Mouse (Mus musculus) lung, postnatal 0 days (tissue): ENCODE data around the gene Mgat5b. TPM values are rescaled to one million over a fixed set of nuclear protein-coding genes. Genes with fewer than 3 reads are reported as not detected.

ENCODE experiments used
- ATAC-seq: fragments of 200-750 bp; cut with Nextera tagmentation; 2 replicates; pipeline ENCODE4 v1.8.0; 2017; ENCODE audit warnings: moderate library complexity
- DNase-seq: peaks from one replicate; pipeline ENCODE4 v3.0.0-alpha.2; 2016; ENCODE audit warnings: low spot score
- H3K27ac ChIP-seq: fragments of 300-500 bp; sonication (generic); 2 replicates; pipeline ENCODE4 v1.5.1; 2014; ENCODE audit warnings: antibody characterized with exemption, mild to moderate bottlenecking, low read length, mixed read lengths
- H3K27me3 ChIP-seq: fragments of 300-500 bp; sonication (generic); replicated peaks from 2 replicates; pipeline ENCODE4 v1.6.1; 2014; ENCODE audit warnings: low read length, mixed read lengths; ENCODE audit not compliant: insufficient read depth
- H3K36me3 ChIP-seq: fragments of 300-500 bp; sonication (generic); 2 replicates; pipeline ENCODE4 v1.6.1; 2014; ENCODE audit warnings: low read length, mixed read lengths; ENCODE audit not compliant: insufficient read depth
- H3K4me1 ChIP-seq: fragments of 300-500 bp; sonication (generic); 2 replicates; pipeline ENCODE4 v1.6.1; 2014; ENCODE audit warnings: antibody characterized with exemption, low read depth, low read length, mixed read lengths; ENCODE audit not compliant: insufficient read depth
- H3K4me2 ChIP-seq: fragments of 300-500 bp; sonication (generic); replicated peaks from 2 replicates; pipeline ENCODE4 v1.6.1; 2014; ENCODE audit warnings: low read depth, mild to moderate bottlenecking, low read length, moderate library complexity, mixed read lengths
- H3K4me3 ChIP-seq: fragments of 300-500 bp; sonication (generic); 2 replicates; pipeline ENCODE4 v1.5.1; 2014; ENCODE audit warnings: low read depth, low read length
- H3K9ac ChIP-seq: fragments of 300-500 bp; sonication (generic); replicated peaks from 2 replicates; pipeline ENCODE4 v1.6.1; 2014; ENCODE audit warnings: low read depth, mild to moderate bottlenecking
- H3K9me3 ChIP-seq: fragments of 300-500 bp; sonication (generic); 2 replicates; pipeline ENCODE4 v1.6.1; 2016; ENCODE audit warnings: low read length, mixed read lengths
- CTCF ChIP-seq: IDR thresholded peaks from 2 replicates; pipeline ENCODE4 v1.5.1; 2016; ENCODE audit warnings: antibody characterized with exemption, mild to moderate bottlenecking
- EP300 ChIP-seq: IDR thresholded peaks from 2 replicates; pipeline ENCODE4 v1.6.1; 2016; ENCODE audit warnings: antibody characterized with exemption, mild to moderate bottlenecking, control low read depth
- WGBS: fragments of 180-500 bp; shearing (Covaris S2); extraction: QIAGEN DNeasy Blood & Tissue Kit; methylation state at CpG from one replicate; pipeline ENCODE4 v1.1.7; 2014; 5-methylcytosine and 5-hydroxymethylcytosine counted together
- polyA plus RNA-seq: library from polyadenylated mRNA; unstranded; fragments of >200 nt; fragmentation: Nextera tagmentation; extraction: Ambion mirVana; gene quantifications from 2 replicates; pipeline ENCODE4 v1.2.1, GENCODE M21; 2015

Gene Mgat5b
- polyA plus RNA-seq, 1 experiment from 2014 or later, result not detected

- Histone ChIP-seq H3K27me3 (0 out of 2 replicates have a peak, but pooled peaks cover under 1% of the 10 kb centered on the region), H3K27ac (no peak overlapping the region), H3K4me1 (no peaks in the 10 kb centered on the region), H3K4me3 (no peak overlapping the region), H3K9me3 (no peaks in the 10 kb centered on the region), H3K4me2 (no peak overlapping the region), H3K9ac (no peak overlapping the region), H3K36me3 (no peaks in the 10 kb centered on the region)
- WGBS, result 38% methylated on average over 7 of the region's 7 CpGs
- DNase-seq, result peak; percentile 11
- no peak for TF ChIP-seq CTCF
- 0 out of 2 replicates have a peak, but pooled peaks have one; percentile 40 for ATAC-seq
Measured at GRCm38 (mm10) chr11:116880839-116881238, 37.8 kb upstream of the Mgat5b start.

DNA sequence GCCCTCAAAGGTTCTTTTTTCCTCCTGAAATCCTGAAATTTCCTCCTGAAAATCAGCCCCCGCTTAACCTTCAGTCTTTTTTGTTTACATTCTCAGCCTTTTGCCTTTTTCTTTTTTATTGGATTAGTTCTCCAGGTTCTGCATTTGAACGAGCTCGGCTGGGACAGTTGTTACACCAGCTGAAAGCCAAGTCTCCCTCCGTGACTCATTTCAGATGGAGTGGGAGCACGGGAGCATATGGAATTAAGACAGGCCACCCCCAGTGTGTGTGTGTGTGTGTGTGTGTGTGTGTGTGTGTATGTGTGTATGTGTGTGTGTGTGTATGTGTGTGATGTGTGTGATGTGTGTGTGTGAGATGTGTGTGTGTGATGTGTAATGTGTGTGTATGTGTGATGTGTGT lies 37.2 kb upstream of the Mgat5b start:
- no peaks in the 10 kb centered on the region for H3K36me3 ChIP-seq
- H3K9me3 ChIP-seq, result no peaks in the 10 kb centered on the region
- 42% methylated on average over 5 of the region's 5 CpGs for WGBS
- DNase-seq (no peak), ATAC-seq (no peak)
- no peak overlapping the region for H3K9ac ChIP-seq
- no peaks in the 10 kb centered on the region for H3K4me1 ChIP-seq
- H3K4me3 ChIP-seq, result no peak overlapping the region
- no peak overlapping the region for H3K4me2 ChIP-seq
- no peak overlapping the region for H3K27ac ChIP-seq
- TF ChIP-seq EP300 (no peak), CTCF (no peak)
- 0 out of 2 replicates have a peak, but pooled peaks cover 2% of the 10 kb centered on the region for H3K27me3 ChIP-seq

DNA sequence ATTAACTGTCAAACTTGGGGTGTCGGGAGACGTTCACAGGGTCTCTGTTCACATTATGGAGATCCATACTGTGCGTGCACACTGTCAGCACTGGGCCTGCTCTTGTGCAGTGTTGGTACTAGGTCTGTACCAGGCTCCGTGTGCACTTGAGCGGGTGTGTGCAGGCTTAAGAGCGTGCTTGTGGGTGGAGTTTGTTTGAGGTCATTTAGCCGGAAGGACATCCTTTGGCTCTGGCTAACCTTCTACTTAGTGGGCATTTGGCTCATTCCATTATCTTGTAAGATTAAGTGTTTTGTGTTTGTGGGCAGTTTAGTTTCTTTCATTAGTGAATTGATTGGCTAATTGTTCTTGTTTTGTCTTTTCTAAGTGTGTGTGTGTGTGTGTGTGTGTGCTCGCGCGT lies 36.2 kb upstream of the Mgat5b start:
- H3K4me1 ChIP-seq, result no peaks in the 10 kb centered on the region
- no peaks in the 10 kb centered on the region for H3K9me3 ChIP-seq
- TF ChIP-seq EP300 (no peak), CTCF (no peak)
- no peak overlapping the region for H3K27ac ChIP-seq
- H3K9ac ChIP-seq, result no peak overlapping the region
- H3K27me3 ChIP-seq, result 0 out of 2 replicates have a peak, but pooled peaks cover 2% of the 10 kb centered on the region
- no peaks in the 10 kb centered on the region for H3K36me3 ChIP-seq
- H3K4me3 ChIP-seq, result no peak overlapping the region
- no peak for ATAC-seq
- WGBS, result 62% methylated on average over 10 of the region's 10 CpGs
- DNase-seq, result no peak
- no peak overlapping the region for H3K4me2 ChIP-seq

DNA sequence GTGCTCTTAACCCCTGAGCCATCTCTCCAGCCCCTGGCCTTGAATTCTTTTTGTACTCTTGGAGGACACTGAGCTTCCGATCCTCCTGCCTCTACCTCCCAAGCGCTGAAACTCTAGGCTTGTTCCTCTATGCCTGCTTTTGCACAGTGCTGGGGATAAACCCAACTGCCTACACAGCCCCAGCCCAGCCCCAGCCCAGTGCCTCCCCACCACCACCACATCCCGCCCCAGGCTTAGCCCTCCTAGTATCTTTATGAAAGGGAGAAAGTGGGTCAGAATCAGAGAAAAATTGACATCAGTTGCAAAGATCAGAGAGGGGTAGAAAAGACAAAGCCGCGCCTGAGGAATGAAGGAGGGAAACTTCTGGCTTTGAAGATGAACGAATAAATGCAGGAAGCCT lies 34.6 kb upstream of the Mgat5b start:
- WGBS, result 87% methylated on average over 6 of the region's 6 CpGs
- H3K36me3 ChIP-seq, result no peaks in the 10 kb centered on the region
- H3K9me3 ChIP-seq, result no peaks in the 10 kb centered on the region
- DNase-seq (no peak), ATAC-seq (no peak)
- 0 out of 2 replicates have a peak, but pooled peaks cover 2% of the 10 kb centered on the region for H3K27me3 ChIP-seq
- TF ChIP-seq EP300 (no peak), CTCF (no peak)
- no peak overlapping the region for H3K9ac ChIP-seq
- no peak overlapping the region for H3K4me2 ChIP-seq
- H3K4me1 ChIP-seq, result no peaks in the 10 kb centered on the region
- H3K27ac ChIP-seq, result no peak overlapping the region
- H3K4me3 ChIP-seq, result no peak overlapping the region

- 0 out of 2 replicates have a peak, but pooled peaks cover 2% of the 10 kb centered on the region for H3K27me3 ChIP-seq
- WGBS, result 2% methylated on average over 27 of the region's 28 CpGs
- no peaks in the 10 kb centered on the region for H3K4me1 ChIP-seq
- H3K27ac ChIP-seq, result no peak overlapping the region
- H3K4me2 ChIP-seq, result peak overlapping the region; percentile 48
- peak; percentile 91 for DNase-seq
- TF ChIP-seq EP300, result no peak
- TF ChIP-seq CTCF, result peak; percentile 92
- no peaks in the 10 kb centered on the region for H3K36me3 ChIP-seq
- H3K9me3 ChIP-seq, result no peaks in the 10 kb centered on the region
- H3K9ac ChIP-seq, result no peak overlapping the region
- ATAC-seq, result peak; percentile 67
- no peak overlapping the region; the same call in 1 of the 2 replicates for H3K4me3 ChIP-seq
Measured at GRCm38 (mm10) chr11:116885275-116886151, 33.1 kb upstream of the Mgat5b start.

DNA sequence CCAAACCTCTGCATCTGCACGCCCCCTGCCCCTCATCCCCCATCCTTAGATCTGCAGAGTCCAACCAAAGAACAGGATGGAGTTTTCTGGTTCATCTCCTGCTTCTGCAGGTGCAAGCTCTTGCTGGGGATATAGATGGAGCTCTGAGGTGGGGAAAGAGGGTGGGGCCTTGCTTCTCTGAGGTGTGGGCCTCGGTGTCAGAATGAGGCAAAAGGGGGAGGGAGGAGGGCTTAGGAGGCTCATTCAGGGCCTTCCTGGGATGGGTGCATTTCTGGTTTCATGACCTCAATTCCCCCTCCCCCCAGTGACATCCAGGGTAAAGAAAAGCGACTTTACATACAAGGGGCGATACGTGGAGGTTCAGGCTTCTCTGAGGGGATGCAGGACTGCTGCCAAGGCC lies 31.5 kb upstream of the Mgat5b start:
- no peak overlapping the region for H3K4me3 ChIP-seq
- H3K36me3 ChIP-seq, result no peaks in the 10 kb centered on the region
- no peaks in the 10 kb centered on the region for H3K9me3 ChIP-seq
- no peak overlapping the region for H3K4me2 ChIP-seq
- TF ChIP-seq EP300 (no peak), CTCF (no peak)
- WGBS, result 51% methylated on average over 5 of the region's 5 CpGs
- no peak for DNase-seq
- H3K27me3 ChIP-seq, result 0 out of 2 replicates have a peak, but pooled peaks cover 2% of the 10 kb centered on the region
- no peak for ATAC-seq
- no peaks in the 10 kb centered on the region for H3K4me1 ChIP-seq
- no peak overlapping the region for H3K27ac ChIP-seq
- H3K9ac ChIP-seq, result no peak overlapping the region
